Mouse (Mus musculus): Measurements from ENCODE around the gene Tesk1. TPM values are rescaled to one million over a fixed set of nuclear protein-coding genes. Genes with fewer than 3 reads are reported as not detected.
A peak's percentile ranks its signal among the peaks of the same experiment; 100 is the strongest.

The Tesk1 gene
- polyA plus RNA-seq, 1 experiment from 2014 or later = 17.1 TPM

- WGBS = under 1% methylated on average over 33 of the region's 33 CpGs
- Histone ChIP-seq H3K4me1 (peaks cover 17% of the 10 kb centered on the region), H3K9me3 (no peaks in the 10 kb centered on the region), H3K36me3 (replicated peaks) (peaks cover 17% of the 10 kb centered on the region), H3K4me3 (peak overlapping the region; percentile 73), H3K27me3 (replicated peaks) (no peaks in the 10 kb centered on the region), H3K4me2 (peak overlapping the region; percentile 75), H3K9ac (peak overlapping the region; percentile 99), H3K27ac (peak overlapping the region; percentile 96)
- ATAC-seq (replicated peaks) = peak; percentile 96
Measured at GRCm38 (mm10) chr4:43442044-43442443, 305 bp downstream of the Tesk1 start.

GRCm38 (mm10) chr4:43442456-43443361, 970 bp downstream of the Tesk1 start:
- H3K27me3 ChIP-seq (replicated peaks) = no peaks in the 10 kb centered on the region
- peaks cover 17% of the 10 kb centered on the region for H3K4me1 ChIP-seq
- ATAC-seq (replicated peaks) = peak; percentile 80
- peak overlapping the region; percentile 75 for H3K4me2 ChIP-seq
- H3K36me3 ChIP-seq (replicated peaks) = peaks cover 23% of the 10 kb centered on the region
- peak overlapping the region; percentile 96 for H3K27ac ChIP-seq
- H3K9ac ChIP-seq = peak overlapping the region; percentile 99
- WGBS = under 1% methylated on average over 82 of the region's 88 CpGs
- H3K9me3 ChIP-seq = no peaks in the 10 kb centered on the region
- peak overlapping the region; percentile 73 for H3K4me3 ChIP-seq

DNA sequence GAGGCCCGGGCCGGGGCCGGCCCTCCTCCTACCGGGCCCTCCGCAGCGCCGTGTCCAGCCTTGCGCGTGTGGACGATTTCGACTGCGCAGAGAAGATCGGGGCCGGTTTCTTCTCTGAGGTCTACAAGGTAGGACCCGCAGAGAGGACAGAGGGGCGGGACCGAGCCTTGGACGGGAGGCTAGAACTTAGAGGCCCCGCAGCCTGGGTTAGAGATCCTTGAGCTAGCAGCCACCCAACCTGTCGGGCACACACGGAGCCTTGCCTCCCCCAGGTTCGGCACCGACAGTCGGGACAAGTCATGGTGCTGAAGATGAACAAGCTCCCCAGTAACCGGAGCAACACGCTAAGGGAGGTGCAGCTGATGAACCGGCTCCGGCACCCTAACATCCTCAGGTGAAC, 1.8 kb downstream of the Tesk1 start:
- Histone ChIP-seq H3K9me3 (no peaks in the 10 kb centered on the region), H3K4me3 (peak overlapping the region; percentile 73), H3K4me2 (peak overlapping the region; percentile 75), H3K27ac (peak overlapping the region; percentile 96), H3K36me3 (replicated peaks) (peaks cover 23% of the 10 kb centered on the region), H3K9ac (peak overlapping the region; percentile 99), H3K4me1 (peaks cover 17% of the 10 kb centered on the region), H3K27me3 (replicated peaks) (no peaks in the 10 kb centered on the region)
- whole genome bisulfite sequencing = under 1% methylated on average over 26 of the region's 28 CpGs
- no peak for ATAC-seq (replicated peaks)

DNA sequence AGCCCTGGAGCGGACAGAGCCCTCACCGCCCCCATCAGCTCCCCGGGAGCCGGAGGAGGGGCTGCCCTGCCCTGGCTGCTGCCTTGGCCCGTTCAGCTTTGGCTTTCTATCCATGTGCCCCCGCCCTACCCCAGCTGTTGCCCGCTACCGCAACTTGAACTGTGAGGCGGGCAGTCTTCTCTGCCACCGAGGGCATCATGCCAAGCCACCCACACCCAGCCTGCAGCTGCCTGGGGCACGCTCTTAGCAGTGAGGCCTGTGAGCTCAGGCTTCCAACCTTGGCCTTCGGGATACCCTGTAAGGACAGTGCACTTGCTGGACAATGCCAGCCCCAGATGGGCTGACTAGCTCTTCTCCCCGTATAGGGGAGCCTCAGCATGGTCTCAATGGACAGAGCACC, 5.5 kb downstream of the Tesk1 start:
- H3K36me3 ChIP-seq (replicated peaks) = peaks cover 23% of the 10 kb centered on the region
- H3K4me3 ChIP-seq = no peak overlapping the region
- H3K9ac ChIP-seq = no peak overlapping the region
- H3K9me3 ChIP-seq = no peaks in the 10 kb centered on the region
- ATAC-seq (replicated peaks) = no peak
- no peak overlapping the region for H3K4me2 ChIP-seq
- peaks cover 12% of the 10 kb centered on the region for H3K4me1 ChIP-seq
- WGBS = 89% methylated on average over 13 of the region's 13 CpGs
- H3K27me3 ChIP-seq (replicated peaks) = 0 out of 2 replicates have a peak, but pooled peaks cover 2% of the 10 kb centered on the region
- no peak overlapping the region for H3K27ac ChIP-seq

DNA sequence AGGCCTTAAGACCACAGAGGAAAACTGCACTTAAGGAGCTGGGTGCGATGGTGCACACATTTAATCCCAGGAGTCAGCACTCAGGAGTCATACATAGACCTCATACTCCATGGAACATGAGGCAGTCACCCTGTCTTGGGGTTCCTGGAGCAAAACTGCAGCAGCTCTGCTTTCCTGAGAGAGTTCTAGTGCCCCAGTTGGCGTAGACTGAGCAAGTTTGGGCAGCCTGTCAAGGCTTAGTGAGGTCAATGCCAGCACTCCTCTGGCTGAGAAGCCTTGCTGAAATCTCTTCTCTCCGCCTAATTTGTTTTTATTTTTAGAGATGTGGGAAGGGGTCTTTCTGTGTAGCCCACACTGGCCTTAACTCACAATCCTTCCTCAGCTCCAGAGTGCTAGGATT, 6.8 kb downstream of the Tesk1 start:
- H3K4me3 ChIP-seq = no peak overlapping the region
- H3K4me2 ChIP-seq = no peak overlapping the region
- no peaks in the 10 kb centered on the region for H3K9me3 ChIP-seq
- ATAC-seq (replicated peaks) = no peak
- peaks cover 10% of the 10 kb centered on the region; the same call in 1 of the 2 replicates for H3K27me3 ChIP-seq (replicated peaks)
- H3K4me1 ChIP-seq = peaks cover 16% of the 10 kb centered on the region
- no peak overlapping the region for H3K27ac ChIP-seq
- no peak overlapping the region for H3K9ac ChIP-seq
- 87% methylated on average over 3 of the region's 3 CpGs for WGBS
- H3K36me3 ChIP-seq (replicated peaks) = peaks cover 23% of the 10 kb centered on the region

- Histone ChIP-seq H3K9ac (no peak overlapping the region), H3K27me3 (replicated peaks) (peaks cover 21% of the 10 kb centered on the region)
- 60% methylated on average over 11 of the region's 11 CpGs for WGBS
Measured at GRCm38 (mm10) chr4:43452315-43452714, 10.6 kb downstream of the Tesk1 start.

GRCm38 (mm10) chr4:43453413-43453812, 11.7 kb downstream of the Tesk1 start:
- no peaks in the 10 kb centered on the region for H3K36me3 ChIP-seq (replicated peaks)
- H3K9ac ChIP-seq = no peak overlapping the region
- H3K27ac ChIP-seq = no peak overlapping the region
- peak overlapping the region; percentile 33 for H3K4me2 ChIP-seq
- H3K27me3 ChIP-seq (replicated peaks) = peaks cover 21% of the 10 kb centered on the region
- no peaks in the 10 kb centered on the region for H3K9me3 ChIP-seq
- under 1% methylated on average over 17 of the region's 18 CpGs for WGBS
- ATAC-seq (replicated peaks) = no peak
- H3K4me1 ChIP-seq = peaks cover 10% of the 10 kb centered on the region
- H3K4me3 ChIP-seq = peak overlapping the region; percentile 5; the same call in 1 of the 2 replicates

More at GRCm38 (mm10) chr4:43452315-43452714, 10.6 kb downstream of the Tesk1 start:
- Histone ChIP-seq H3K27ac (no peak overlapping the region), H3K4me2 (no peak overlapping the region), H3K4me1 (peaks cover 10% of the 10 kb centered on the region), H3K36me3 (replicated peaks) (peaks cover 3% of the 10 kb centered on the region), H3K4me3 (no peak overlapping the region), H3K9me3 (no peaks in the 10 kb centered on the region)
- no peak for ATAC-seq (replicated peaks)

- ATAC-seq (replicated peaks) = 0 out of 2 replicates have a peak, but pooled peaks have one; percentile 24
- Histone ChIP-seq H3K9me3 (no peaks in the 10 kb centered on the region), H3K4me1 (peaks cover 10% of the 10 kb centered on the region), H3K9ac (no peak within 1 kb of the TSS), H3K4me2 (peak within 1 kb of the TSS; percentile 33), H3K27ac (no peak within 1 kb of the TSS), H3K4me3 (peak within 1 kb of the TSS; percentile 5; the same call in 1 of the 2 replicates), H3K36me3 (replicated peaks) (no peaks in the 10 kb centered on the region), H3K27me3 (replicated peaks) (peaks cover 21% of the 10 kb centered on the region)
- WGBS = 34% methylated on average over 20 of the region's 20 CpGs
Measured at GRCm38 (mm10) chr4:43454041-43454836, 12.5 kb downstream of the Tesk1 start, which contains the start of gene Cd72. Gene Cd72 (minus strand): TSS chr4:43454628.

DNA sequence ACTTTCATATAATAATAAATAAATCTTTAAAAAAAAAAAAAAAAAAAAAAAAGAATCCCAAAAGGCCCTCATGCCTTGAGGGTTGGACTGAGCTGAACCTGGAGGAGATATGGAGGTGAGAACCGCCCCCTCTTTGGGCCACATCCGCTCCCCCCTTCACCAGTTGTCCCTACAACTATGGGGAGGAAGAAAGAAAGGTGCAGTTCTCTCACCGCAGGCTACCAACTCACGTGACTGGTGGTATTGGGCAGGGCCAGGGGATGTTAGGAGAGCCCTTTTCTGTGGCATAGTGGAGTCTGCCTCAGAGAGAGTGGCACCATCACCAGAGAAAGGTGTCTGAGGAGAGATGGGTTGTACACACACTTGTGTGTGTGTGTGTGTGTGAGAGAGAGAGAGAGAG, 14.7 kb downstream of the Tesk1 start:
- Histone ChIP-seq H3K4me1 (peaks cover 10% of the 10 kb centered on the region), H3K9me3 (no peaks in the 10 kb centered on the region), H3K27ac (no peak overlapping the region), H3K36me3 (replicated peaks) (no peaks in the 10 kb centered on the region), H3K27me3 (replicated peaks) (peaks cover 21% of the 10 kb centered on the region), H3K4me3 (no peak overlapping the region), H3K9ac (no peak overlapping the region), H3K4me2 (no peak overlapping the region)
- 33% methylated on average over 4 of the region's 4 CpGs for WGBS
- ATAC-seq (replicated peaks) = no peak

- no peak overlapping the region for H3K4me2 ChIP-seq
- H3K36me3 ChIP-seq (replicated peaks) = no peaks in the 10 kb centered on the region
- ATAC-seq (replicated peaks) = no peak
- no peaks in the 10 kb centered on the region for H3K9me3 ChIP-seq
- H3K27ac ChIP-seq = no peak overlapping the region
- peaks cover 10% of the 10 kb centered on the region for H3K4me1 ChIP-seq
- peaks cover 20% of the 10 kb centered on the region for H3K27me3 ChIP-seq (replicated peaks)
- WGBS = 24% methylated on average over 8 of the region's 8 CpGs
- H3K4me3 ChIP-seq = no peak overlapping the region
- H3K9ac ChIP-seq = no peak overlapping the region
Measured at GRCm38 (mm10) chr4:43457124-43457523, 15.4 kb downstream of the Tesk1 start.

- no peaks in the 10 kb centered on the region for H3K9me3 ChIP-seq
Measured at GRCm38 (mm10) chr4:43463102-43463501, 21.4 kb downstream of the Tesk1 start.

DNA sequence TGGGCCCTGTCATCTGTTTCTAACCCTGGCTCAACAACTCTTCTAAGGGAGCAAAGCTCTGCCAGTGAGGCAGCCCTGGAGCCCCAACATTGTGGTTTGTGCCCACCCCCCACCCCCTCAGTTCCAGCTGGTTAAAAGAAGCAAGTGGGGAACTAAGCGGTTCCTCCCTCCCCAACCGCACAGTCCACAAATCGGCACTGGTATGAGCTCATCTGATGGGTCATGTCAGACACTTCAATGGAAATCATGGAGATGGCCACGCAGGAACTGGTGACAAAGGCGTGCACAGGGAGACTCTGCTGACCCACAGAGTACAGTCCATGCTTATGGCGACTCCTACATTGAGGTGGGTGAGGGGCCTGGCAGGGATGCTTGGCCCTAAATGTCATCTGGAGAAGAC, 24.2 kb downstream of the Tesk1 start:
- Histone ChIP-seq H3K4me2 (no peak overlapping the region), H3K4me3 (no peak overlapping the region), H3K4me1 (no peaks in the 10 kb centered on the region), H3K27ac (no peak overlapping the region), H3K27me3 (replicated peaks) (no peaks in the 10 kb centered on the region), H3K9me3 (no peaks in the 10 kb centered on the region), H3K9ac (no peak overlapping the region), H3K36me3 (replicated peaks) (no peaks in the 10 kb centered on the region)
- WGBS = 87% methylated on average over 6 of the region's 6 CpGs
- ATAC-seq (replicated peaks) = no peak

More at GRCm38 (mm10) chr4:43463102-43463501, 21.4 kb downstream of the Tesk1 start:
- H3K4me2 ChIP-seq = no peak overlapping the region
- no peaks in the 10 kb centered on the region for H3K4me1 ChIP-seq
- no peak overlapping the region for H3K4me3 ChIP-seq
- no peaks in the 10 kb centered on the region for H3K36me3 ChIP-seq (replicated peaks)
- no peak overlapping the region for H3K27ac ChIP-seq
- H3K9ac ChIP-seq = no peak overlapping the region
- no peak for ATAC-seq (replicated peaks)
- WGBS = 94% methylated on average over 5 of the region's 5 CpGs
- no peaks in the 10 kb centered on the region for H3K27me3 ChIP-seq (replicated peaks)
